In genomic region chr2:123558123-123558650, GRCm38 (mm10) we compare ENCODE assay signal across 15 mouse cellular contexts.
"Had no signal": no experiment of that assay in that cellular context is flagged by ENCODE, and none has a peak within 500 bp of the region (broad histone marks: within the 10 kb centered on the region; RNA-seq: fewer than 3 reads in every experiment).

No protein-coding gene starts in this region.

- H3K27me3 ChIP-seq: liver, embryonic 15.5 days had no signal

- H3K4me3 ChIP-seq: limb, embryonic 10.5 days; liver, embryonic 15.5 days had no signal

- H3K27ac ChIP-seq: kidney, postnatal 0 days; limb, embryonic 10.5 days; liver, embryonic 15.5 days had no signal

- H3K9ac ChIP-seq: liver, embryonic 15.5 days; lung, embryonic 14.5 days had no signal

- H3K36me3 ChIP-seq: limb, embryonic 10.5 days; liver, embryonic 15.5 days had no signal

- DNase-seq: kidney, adult 8-10 months; kidney, postnatal 36 days; layer of hippocampus, adult 9-11 months; lung, embryonic 14.5 days; lung, postnatal 10 days; lung, postnatal 4 days; right cerebral cortex, postnatal 14 days; thymus, postnatal 4 days had no signal

- H3K4me1 ChIP-seq: limb, embryonic 10.5 days; liver, embryonic 15.5 days had no signal

- H3K4me2 ChIP-seq: liver, embryonic 11.5 days; liver, embryonic 15.5 days; lung, embryonic 14.5 days had no signal

- H3K9me3 ChIP-seq: limb, embryonic 10.5 days; liver, embryonic 15.5 days had no signal

- ATAC-seq: inflammation-experienced regulatory T-cells, adult 6 months; intestine, postnatal 0 days; midbrain, embryonic 16.5 days had no signal
